Mouse (Mus musculus) brain, embryonic 14.5 days (tissue): ENCODE results near the gene Rnd1.

ENCODE experiments used
- CTCF ChIP-seq: fragments of 200-500 bp; IDR thresholded peaks from 2 replicates; pipeline ENCODE4 v1.5.1; 2012; ENCODE audit warnings: inconsistent platforms, mild to moderate bottlenecking, moderate library complexity, borderline replicate concordance; ENCODE audit not compliant: insufficient read depth, insufficient read length; ENCODE audit errors: extremely low read depth
- POLR2A ChIP-seq: fragments of 200-500 bp; IDR thresholded peaks from 2 replicates; pipeline ENCODE4 v1.6.1; 2012; ENCODE audit warnings: mild to moderate bottlenecking, inconsistent platforms, borderline replicate concordance; ENCODE audit not compliant: poor library complexity, insufficient read depth, insufficient read length, severe bottlenecking; ENCODE audit errors: extremely low read depth

GRCm38 (mm10) chr15:98726746-98727145 is 49.5 kb upstream of the Rnd1 start:
- no peak for TF ChIP-seq CTCF
- no peak for TF ChIP-seq POLR2A
